Mouse (Mus musculus): ENCODE results near the gene Cd24a. TPM values are rescaled to one million over a fixed set of nuclear protein-coding genes. Genes with fewer than 3 reads are reported as not detected.

Gene Cd24a
- polyA plus RNA-seq, 1 experiment = 63.0 TPM

DNA sequence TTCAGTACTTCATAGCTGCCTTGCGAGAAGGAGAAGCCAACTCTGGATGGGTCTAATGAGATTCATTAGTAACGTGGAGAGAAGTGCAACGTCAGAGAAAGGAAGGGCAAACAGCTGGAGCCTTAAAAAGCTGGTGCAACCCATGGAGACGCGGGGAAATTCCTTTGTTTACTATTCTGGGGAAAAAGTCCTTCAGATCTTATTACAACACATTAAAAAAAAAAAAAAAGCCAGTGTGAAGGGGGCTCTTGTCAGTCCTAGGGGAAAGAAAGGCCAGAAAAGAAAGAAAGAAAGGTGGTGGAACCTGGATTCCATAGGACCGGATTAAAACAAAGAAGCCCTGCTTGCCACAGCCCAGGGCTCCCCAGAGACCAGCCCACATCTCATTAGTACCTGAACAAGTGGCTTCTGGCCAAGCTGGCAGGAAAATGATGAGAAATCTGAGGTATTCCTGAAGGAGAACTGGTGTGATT lies 41.0 kb downstream of the Cd24a start:
- TF ChIP-seq POLR2A (IDR thresholded peaks at IDR 0.05; ENCODE audit: low read depth, low read length) (no peak), CTCF (IDR thresholded peaks at IDR 0.05; ENCODE audit: borderline replicate concordance, insufficient read depth, low read length) (no peak)
- H3K4me1 ChIP-seq (ENCODE audit: control insufficient read depth, insufficient read depth, low read length) = no peaks in the 10 kb centered on the region
- no peak overlapping the region for H3K27ac ChIP-seq (ENCODE audit: insufficient read depth, low read length)
- no peak overlapping the region for H3K4me3 ChIP-seq (ENCODE audit: insufficient read depth, low read length)

DNA sequence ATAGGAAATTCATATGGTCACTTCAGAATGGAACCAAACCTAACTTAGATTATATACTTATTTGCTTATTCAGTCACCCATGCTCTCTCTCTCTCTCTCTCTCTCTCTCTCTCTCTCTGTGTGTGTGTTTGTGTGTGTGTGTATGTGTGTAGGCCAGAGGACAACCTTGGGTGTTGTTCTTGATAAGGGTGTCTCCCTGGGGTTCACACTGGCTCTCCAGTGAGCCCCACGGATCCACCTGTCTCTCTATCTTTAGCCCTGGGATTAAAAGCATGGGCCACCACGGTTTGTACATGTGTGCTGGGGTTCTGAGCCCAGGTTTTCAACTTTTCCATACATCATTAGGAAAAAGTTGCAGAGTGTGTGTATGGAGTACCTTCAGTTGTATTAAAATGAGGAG lies 41.9 kb downstream of the Cd24a start:
- Histone ChIP-seq H3K4me1 (ENCODE audit: control insufficient read depth, insufficient read depth, low read length) (no peaks in the 10 kb centered on the region), H3K27ac (ENCODE audit: insufficient read depth, low read length) (no peak overlapping the region), H3K4me3 (ENCODE audit: insufficient read depth, low read length) (no peak overlapping the region)
- TF ChIP-seq POLR2A (IDR thresholded peaks at IDR 0.05; ENCODE audit: low read depth, low read length) (no peak), CTCF (IDR thresholded peaks at IDR 0.05; ENCODE audit: borderline replicate concordance, insufficient read depth, low read length) (no peak)

DNA sequence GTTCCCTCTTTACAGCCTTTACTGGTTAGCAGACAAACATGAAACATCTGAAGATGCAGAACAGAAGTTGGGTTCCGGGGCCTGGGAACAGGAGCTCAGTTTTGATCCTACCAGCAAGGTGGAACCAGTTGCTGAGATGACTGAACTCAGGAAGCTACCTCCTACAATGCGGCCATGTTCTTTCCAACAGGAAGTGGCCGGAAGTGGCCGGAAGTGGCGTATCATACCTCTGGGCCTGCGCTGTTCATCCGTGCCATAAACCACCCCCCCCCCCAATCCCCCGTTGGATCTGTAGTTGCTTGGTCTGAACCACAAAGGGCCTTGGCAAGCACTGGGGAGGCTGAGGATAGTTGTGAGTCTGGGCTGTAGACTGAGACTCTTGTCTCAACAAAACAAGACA lies 45.4 kb downstream of the Cd24a start:
- no peak overlapping the region for H3K4me3 ChIP-seq (ENCODE audit: insufficient read depth, low read length)
- TF ChIP-seq CTCF (IDR thresholded peaks at IDR 0.05; ENCODE audit: borderline replicate concordance, insufficient read depth, low read length) (no peak), POLR2A (IDR thresholded peaks at IDR 0.05; ENCODE audit: low read depth, low read length) (no peak)
- H3K27ac ChIP-seq (ENCODE audit: insufficient read depth, low read length) = no peak overlapping the region
- no peaks in the 10 kb centered on the region for H3K4me1 ChIP-seq (ENCODE audit: control insufficient read depth, insufficient read depth, low read length)

DNA sequence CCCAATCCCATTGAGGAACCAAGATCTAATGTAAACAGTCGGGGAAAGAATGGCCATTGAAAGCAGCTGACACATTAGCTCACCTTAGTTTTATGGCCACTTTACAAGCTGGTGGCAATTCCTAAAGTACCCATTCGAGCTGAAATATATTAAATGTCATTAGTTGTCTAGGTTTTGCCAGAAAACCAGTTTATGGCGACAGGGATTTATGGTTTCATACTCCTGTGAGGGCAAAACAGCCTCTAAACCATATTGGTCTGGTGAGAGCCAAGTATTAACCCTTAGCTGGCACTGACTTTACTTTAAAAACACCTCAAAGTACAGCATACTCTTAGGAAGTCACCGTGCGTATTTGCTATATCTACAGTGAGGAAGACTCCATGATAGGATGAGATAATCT lies 46.3 kb downstream of the Cd24a start:
- no peak overlapping the region for H3K4me3 ChIP-seq (ENCODE audit: insufficient read depth, low read length)
- no peak overlapping the region for H3K27ac ChIP-seq (ENCODE audit: insufficient read depth, low read length)
- TF ChIP-seq POLR2A (IDR thresholded peaks at IDR 0.05; ENCODE audit: low read depth, low read length) (no peak), CTCF (IDR thresholded peaks at IDR 0.05; ENCODE audit: borderline replicate concordance, insufficient read depth, low read length) (no peak)
- no peaks in the 10 kb centered on the region for H3K4me1 ChIP-seq (ENCODE audit: control insufficient read depth, insufficient read depth, low read length)

DNA sequence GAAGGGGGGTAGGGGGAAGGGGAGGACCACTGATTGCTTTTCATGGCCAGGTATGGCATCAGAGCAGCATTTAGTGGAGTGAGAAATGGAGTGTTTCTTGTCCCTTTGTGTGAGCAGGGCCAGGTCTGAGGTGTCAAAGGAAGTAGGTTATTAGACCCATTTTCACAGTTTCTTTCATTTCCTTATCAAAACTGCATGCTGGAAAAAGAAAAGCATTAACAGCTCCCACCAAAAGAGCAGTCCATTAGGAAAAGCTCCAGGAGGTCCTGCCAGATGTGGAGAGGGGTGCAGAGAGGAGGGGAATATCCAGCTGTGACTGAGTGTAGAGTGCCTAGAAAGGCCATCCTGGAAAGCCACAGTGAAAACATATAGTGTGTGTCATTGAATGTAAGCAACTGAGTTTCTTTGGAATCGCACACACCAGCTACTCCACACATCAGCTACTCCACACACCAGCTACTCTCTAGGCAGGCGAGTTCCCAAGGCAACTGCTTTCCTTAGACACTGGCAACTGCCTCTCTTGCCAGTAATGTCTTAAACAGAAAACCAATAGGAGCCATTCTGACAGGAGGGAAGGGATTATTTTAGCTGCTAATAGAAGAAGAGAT lies 46.8 kb downstream of the Cd24a start:
- no peak overlapping the region for H3K27ac ChIP-seq (ENCODE audit: insufficient read depth, low read length)
- no peaks in the 10 kb centered on the region for H3K4me1 ChIP-seq (ENCODE audit: control insufficient read depth, insufficient read depth, low read length)
- TF ChIP-seq CTCF (IDR thresholded peaks at IDR 0.05; ENCODE audit: borderline replicate concordance, insufficient read depth, low read length) (no peak), POLR2A (IDR thresholded peaks at IDR 0.05; ENCODE audit: low read depth, low read length) (no peak)
- no peak overlapping the region for H3K4me3 ChIP-seq (ENCODE audit: insufficient read depth, low read length)

DNA sequence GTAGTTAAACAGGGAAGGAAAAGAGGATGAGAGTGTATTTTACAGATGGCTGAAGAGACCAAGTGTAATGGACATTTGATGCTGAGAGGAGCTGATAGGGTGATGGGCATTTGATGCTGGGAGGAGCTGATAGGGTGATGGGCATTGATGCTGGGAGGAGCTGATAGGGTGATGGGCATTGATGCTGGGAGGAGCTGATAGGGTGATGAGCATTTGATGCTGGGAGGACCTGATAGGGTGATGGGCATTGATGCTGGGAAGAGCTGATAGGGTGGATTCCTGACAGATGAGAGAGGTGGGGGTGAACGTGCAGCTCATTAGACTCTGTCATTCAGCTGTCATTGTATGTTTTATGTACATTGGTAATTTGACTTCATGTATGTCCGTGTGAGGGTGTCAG lies 47.5 kb downstream of the Cd24a start:
- TF ChIP-seq CTCF (IDR thresholded peaks at IDR 0.05; ENCODE audit: borderline replicate concordance, insufficient read depth, low read length) = no peak
- no peak for TF ChIP-seq POLR2A (IDR thresholded peaks at IDR 0.05; ENCODE audit: low read depth, low read length)
- Histone ChIP-seq H3K27ac (ENCODE audit: insufficient read depth, low read length) (no peak overlapping the region), H3K4me1 (ENCODE audit: control insufficient read depth, insufficient read depth, low read length) (no peaks in the 10 kb centered on the region), H3K4me3 (ENCODE audit: insufficient read depth, low read length) (no peak overlapping the region)

DNA sequence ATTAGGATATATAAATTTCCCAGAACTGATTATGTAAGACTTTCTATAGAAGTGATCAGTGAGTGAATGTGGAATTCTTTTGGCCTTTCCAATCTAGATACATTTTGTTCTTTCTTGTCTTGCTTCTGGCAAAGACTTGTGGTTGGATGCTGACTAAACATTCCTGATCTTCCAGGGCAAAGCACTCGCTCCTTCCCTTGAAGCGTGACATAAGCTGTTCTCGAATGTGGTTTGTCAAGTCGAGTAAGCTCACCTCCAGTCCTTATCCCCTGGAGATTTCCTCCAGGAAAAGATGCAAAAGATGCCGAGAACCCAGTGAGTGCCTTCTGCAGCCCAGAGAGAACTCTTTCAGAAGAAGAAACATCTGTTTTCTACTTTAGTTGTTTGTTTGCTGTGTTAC lies 51.1 kb downstream of the Cd24a start:
- Histone ChIP-seq H3K4me1 (ENCODE audit: control insufficient read depth, insufficient read depth, low read length) (peaks cover 2% of the 10 kb centered on the region; the same call in 1 of the 2 replicates), H3K4me3 (ENCODE audit: insufficient read depth, low read length) (no peak overlapping the region), H3K27ac (ENCODE audit: insufficient read depth, low read length) (no peak overlapping the region)
- TF ChIP-seq POLR2A (IDR thresholded peaks at IDR 0.05; ENCODE audit: low read depth, low read length) (no peak), CTCF (IDR thresholded peaks at IDR 0.05; ENCODE audit: borderline replicate concordance, insufficient read depth, low read length) (no peak)

DNA sequence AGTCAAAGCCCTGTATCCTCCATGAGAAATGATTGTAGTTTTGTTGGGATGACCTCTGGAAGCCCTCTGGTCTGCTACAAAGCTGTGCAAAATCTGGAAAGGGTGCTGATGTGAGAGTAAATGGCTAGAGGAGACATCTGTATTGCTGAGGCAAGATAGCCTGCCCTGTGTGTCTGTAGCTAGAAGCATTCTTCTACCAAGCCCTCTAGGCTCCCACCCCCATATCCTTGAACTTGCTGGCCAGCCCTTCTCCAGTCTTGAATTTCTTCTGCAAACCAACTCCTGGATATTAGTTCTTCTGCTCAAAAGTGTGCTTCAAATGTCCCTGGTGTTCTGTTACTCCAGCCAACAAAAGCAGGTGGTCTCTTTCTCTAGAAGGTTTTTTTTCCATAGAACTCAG lies 51.8 kb downstream of the Cd24a start:
- no peak for TF ChIP-seq CTCF (IDR thresholded peaks at IDR 0.05; ENCODE audit: borderline replicate concordance, insufficient read depth, low read length)
- TF ChIP-seq POLR2A (IDR thresholded peaks at IDR 0.05; ENCODE audit: low read depth, low read length) = no peak
- H3K4me3 ChIP-seq (ENCODE audit: insufficient read depth, low read length) = no peak overlapping the region
- peaks cover 2% of the 10 kb centered on the region; the same call in 1 of the 2 replicates for H3K4me1 ChIP-seq (ENCODE audit: control insufficient read depth, insufficient read depth, low read length)
- no peak overlapping the region for H3K27ac ChIP-seq (ENCODE audit: insufficient read depth, low read length)

DNA sequence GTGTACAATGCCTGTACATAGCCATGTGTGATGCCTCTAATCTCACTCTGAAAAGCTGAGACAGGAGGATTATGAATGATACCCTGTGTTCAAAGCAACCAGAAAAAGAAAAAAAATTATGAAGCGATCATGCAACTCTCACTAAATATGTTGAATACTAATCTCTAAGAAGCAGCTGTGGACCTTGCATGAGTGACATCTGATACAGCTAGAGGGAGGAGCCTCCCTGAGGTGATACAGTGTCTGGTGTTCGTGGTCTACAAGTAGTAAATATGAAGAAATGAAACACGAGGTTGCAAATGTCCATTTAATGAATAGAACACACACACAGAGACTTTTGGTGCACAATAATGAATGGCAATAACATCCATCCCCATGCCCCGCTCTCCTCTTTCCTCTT lies 52.5 kb downstream of the Cd24a start:
- Histone ChIP-seq H3K27ac (ENCODE audit: insufficient read depth, low read length) (no peak overlapping the region), H3K4me1 (ENCODE audit: control insufficient read depth, insufficient read depth, low read length) (peaks cover 2% of the 10 kb centered on the region; the same call in 1 of the 2 replicates), H3K4me3 (ENCODE audit: insufficient read depth, low read length) (no peak overlapping the region)
- TF ChIP-seq CTCF (IDR thresholded peaks at IDR 0.05; ENCODE audit: borderline replicate concordance, insufficient read depth, low read length) (no peak), POLR2A (IDR thresholded peaks at IDR 0.05; ENCODE audit: low read depth, low read length) (no peak)

DNA sequence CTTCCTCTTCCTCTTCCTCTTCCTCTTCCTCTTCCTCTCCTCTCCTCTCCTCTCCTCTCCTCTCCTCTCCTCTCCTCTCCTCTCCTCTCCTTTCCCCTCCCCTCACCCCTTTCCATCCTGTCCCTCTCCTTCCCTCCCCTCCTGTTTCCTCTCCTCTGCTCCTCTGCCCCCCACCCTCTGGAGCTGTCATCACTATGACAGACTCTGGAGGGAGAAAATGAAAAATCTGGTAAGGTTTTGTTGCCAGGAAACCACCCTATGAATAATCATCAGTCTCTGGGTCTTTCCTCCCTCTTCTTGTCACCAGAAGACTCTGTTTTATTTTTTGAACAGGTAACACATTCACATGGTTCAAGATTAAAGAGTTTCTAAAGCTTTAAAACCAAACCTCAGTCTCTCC lies 53.0 kb downstream of the Cd24a start:
- TF ChIP-seq POLR2A (IDR thresholded peaks at IDR 0.05; ENCODE audit: low read depth, low read length) (no peak), CTCF (IDR thresholded peaks at IDR 0.05; ENCODE audit: borderline replicate concordance, insufficient read depth, low read length) (no peak)
- no peak overlapping the region for H3K27ac ChIP-seq (ENCODE audit: insufficient read depth, low read length)
- H3K4me1 ChIP-seq (ENCODE audit: control insufficient read depth, insufficient read depth, low read length) = peaks cover 2% of the 10 kb centered on the region; the same call in 1 of the 2 replicates
- H3K4me3 ChIP-seq (ENCODE audit: insufficient read depth, low read length) = no peak overlapping the region
